Mouse (Mus musculus) cerebellum, adult 2 months (tissue): ENCODE results near the gene Tacr2. TPM values are rescaled to one million over a fixed set of nuclear protein-coding genes. Genes with fewer than 3 reads are reported as not detected.
A peak's percentile ranks its signal among the peaks of the same experiment; 100 is the strongest.

ENCODE experiments used
- DNase-seq, 2 experiments: peaks; one replicate each; pipeline ENCODE4 v3.0.0; 2021
- H3K27ac ChIP-seq: fragments of 200-500 bp; 2 replicates; pipeline ENCODE4 v1.5.1; 2012; ENCODE audit warnings: low read length, control low read depth, inconsistent platforms; ENCODE audit not compliant: insufficient read depth
- H3K27me3 ChIP-seq: fragments of 200-500 bp; 2 replicates; pipeline ENCODE4 v1.6.1; 2012; ENCODE audit warnings: inconsistent platforms, mild to moderate bottlenecking, low read length, moderate library complexity; ENCODE audit not compliant: control insufficient read depth, insufficient read depth
- H3K4me1 ChIP-seq: fragments of 200-500 bp; 2 replicates; pipeline ENCODE4 v1.6.1; 2011; ENCODE audit warnings: low read length; ENCODE audit not compliant: control insufficient read depth, insufficient read depth
- H3K4me3 ChIP-seq: fragments of 200-500 bp; replicated peaks from 2 replicates; pipeline ENCODE3; 2011; ENCODE audit warnings: mild to moderate bottlenecking, low read depth, low read length, control low read depth; ENCODE audit not compliant: insufficient read depth
- CTCF ChIP-seq: fragments of 200-500 bp; IDR thresholded peaks from 2 replicates; pipeline ENCODE4 v1.5.1; 2011; ENCODE audit warnings: low read depth, mild to moderate bottlenecking, control low read depth, low read length, moderate library complexity, borderline replicate concordance; ENCODE audit not compliant: insufficient read depth
- POLR2A ChIP-seq: fragments of 200-500 bp; IDR thresholded peaks from 2 replicates; pipeline ENCODE4 v1.6.1; 2011; ENCODE audit warnings: low read length, control low read depth, borderline replicate concordance; ENCODE audit not compliant: insufficient read depth
- WGBS: fragments of 180-500 bp; shearing (Covaris S2); methylation state at CpG from one replicate; pipeline ENCODE4 v1.1.7; 2018; 5-methylcytosine and 5-hydroxymethylcytosine counted together
- polyA plus RNA-seq: library from polyadenylated mRNA; depleted of rRNA; stranded (reverse); fragments of >200 nt; gene quantifications from 2 replicates; pipeline ENCODE4 v1.2.3, GENCODE M21; 2012

Gene Tacr2
- polyA plus RNA-seq, 1 experiment = 0.07 TPM

GRCm38 (mm10) chr10:62218044-62218788, 34.0 kb upstream of the Tacr2 start:
- H3K27me3 ChIP-seq = no peaks in the 10 kb centered on the region
- TF ChIP-seq CTCF (no peak), POLR2A (no peak)
- WGBS = 88% methylated on average over 19 of the region's 19 CpGs

GRCm38 (mm10) chr10:62218789-62219172, 33.5 kb upstream of the Tacr2 start:
- no peaks in the 10 kb centered on the region for H3K27me3 ChIP-seq
- no peak for DNase-seq
- no peak overlapping the region for H3K4me3 ChIP-seq
- peaks cover 21% of the 10 kb centered on the region for H3K4me1 ChIP-seq
- TF ChIP-seq POLR2A = no peak
- TF ChIP-seq CTCF = no peak
- 50% methylated on average over 7 of the region's 7 CpGs for WGBS
- H3K27ac ChIP-seq = peak overlapping the region; percentile 23; the same call in 1 of the 2 replicates

More at GRCm38 (mm10) chr10:62218044-62218788, 34.0 kb upstream of the Tacr2 start:
- no peak for DNase-seq
- Histone ChIP-seq H3K27ac (peak overlapping the region; percentile 23; the same call in 1 of the 2 replicates), H3K4me3 (no peak overlapping the region), H3K4me1 (peaks cover 21% of the 10 kb centered on the region)

DNA sequence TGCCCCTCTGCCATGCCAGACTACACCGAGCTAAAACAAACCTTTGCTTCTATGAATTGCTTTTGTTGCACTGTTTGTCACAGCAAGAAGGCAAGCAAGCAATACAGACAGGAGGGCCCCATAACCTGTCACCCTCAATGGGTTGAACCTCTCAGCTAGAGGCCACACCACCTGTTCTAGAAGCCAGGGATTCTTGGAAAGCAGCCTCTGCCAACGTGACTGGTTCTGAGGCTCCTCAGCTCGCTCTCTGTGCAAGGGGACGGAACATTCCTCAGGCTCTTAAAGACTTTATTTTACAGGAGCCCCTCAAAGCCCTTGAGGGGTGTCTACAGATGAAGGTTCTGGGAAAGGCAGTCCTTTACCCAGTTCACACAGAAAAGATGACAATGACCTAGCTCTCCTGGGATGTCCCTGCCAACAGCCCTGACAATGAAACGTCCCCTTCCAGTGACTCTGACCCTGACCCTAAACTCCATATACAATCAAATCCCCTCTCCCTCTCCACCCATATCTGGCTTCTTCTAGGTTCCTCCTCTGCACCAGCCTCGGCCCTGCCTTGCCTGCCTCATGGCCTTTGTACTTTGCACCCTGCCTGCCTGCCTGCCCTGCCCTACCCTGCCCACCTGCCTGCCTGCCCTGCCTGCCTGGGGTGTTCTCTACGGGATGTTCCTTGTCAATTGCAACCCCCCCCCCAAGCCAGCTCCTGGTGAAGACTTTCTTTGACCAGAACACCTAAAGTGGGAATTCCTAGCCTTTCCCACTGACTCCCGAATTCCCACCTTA, 31.3 kb upstream of the Tacr2 start:
- no peak for DNase-seq
- TF ChIP-seq CTCF (no peak), POLR2A (no peak)
- Histone ChIP-seq H3K4me3 (no peak overlapping the region), H3K27ac (no peak overlapping the region), H3K4me1 (peaks cover 21% of the 10 kb centered on the region), H3K27me3 (no peaks in the 10 kb centered on the region)
- WGBS = 66% methylated on average over 8 of the region's 8 CpGs

DNA sequence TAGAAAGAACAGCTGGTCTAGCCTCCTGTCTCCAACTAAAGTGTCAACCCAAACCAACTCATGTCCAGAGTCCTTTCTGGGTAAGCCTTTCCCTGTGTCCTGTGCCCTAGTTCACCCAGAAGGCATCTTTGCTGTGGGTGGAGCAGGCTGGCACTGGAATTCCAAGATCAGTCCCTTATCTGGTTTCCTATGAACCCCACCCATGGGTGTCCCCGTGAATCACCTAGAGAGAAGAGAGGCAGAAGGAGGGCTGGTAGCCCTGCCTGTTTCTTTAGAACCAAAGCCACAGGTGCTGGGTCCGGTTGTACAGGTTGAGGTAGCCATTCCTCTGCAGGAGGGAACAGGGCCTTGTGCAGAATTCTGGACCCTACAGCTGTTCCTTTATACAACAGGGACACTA, 30.6 kb upstream of the Tacr2 start:
- no peak overlapping the region for H3K4me3 ChIP-seq
- DNase-seq = no peak
- TF ChIP-seq CTCF (no peak), POLR2A (no peak)
- no peaks in the 10 kb centered on the region for H3K27me3 ChIP-seq
- peaks cover 17% of the 10 kb centered on the region for H3K4me1 ChIP-seq
- WGBS = 90% methylated on average over 2 of the region's 2 CpGs
- no peak overlapping the region for H3K27ac ChIP-seq

DNA sequence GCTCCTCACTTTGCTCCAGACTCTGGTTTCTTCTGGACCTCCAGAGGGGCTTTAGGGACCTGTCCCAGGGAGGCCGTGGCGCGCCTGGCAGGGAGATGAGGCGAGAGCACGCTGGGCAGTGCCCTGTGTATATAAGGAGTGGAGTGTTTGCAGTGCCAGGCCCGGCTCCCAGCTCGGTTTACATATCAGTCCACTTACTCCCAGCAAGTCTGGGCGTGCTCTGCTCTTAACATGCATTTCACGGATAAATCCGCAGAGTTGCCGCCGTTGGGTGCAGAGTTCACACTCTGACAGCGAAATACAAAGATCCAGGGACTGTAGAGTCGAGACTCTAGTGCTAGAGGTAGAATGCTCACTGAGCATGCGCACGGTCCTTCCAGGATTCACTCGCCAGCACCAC, 29.5 kb upstream of the Tacr2 start:
- H3K4me3 ChIP-seq = no peak overlapping the region
- TF ChIP-seq POLR2A (no peak), CTCF (no peak)
- WGBS = 89% methylated on average over 17 of the region's 17 CpGs
- H3K4me1 ChIP-seq = peaks cover 9% of the 10 kb centered on the region
- no peak for DNase-seq
- no peaks in the 10 kb centered on the region for H3K27me3 ChIP-seq
- no peak overlapping the region for H3K27ac ChIP-seq

- no peak for DNase-seq
- no peaks in the 10 kb centered on the region for H3K27me3 ChIP-seq
- WGBS = 85% methylated on average over 6 of the region's 6 CpGs
These were observed 28.0 kb upstream of the Tacr2 start for GRCm38 (mm10) chr10:62224231-62224630.

GRCm38 (mm10) chr10:62225839-62226238, 26.4 kb upstream of the Tacr2 start:
- Histone ChIP-seq H3K4me1 (peaks cover 16% of the 10 kb centered on the region), H3K4me3 (no peak overlapping the region), H3K27ac (no peak overlapping the region), H3K27me3 (no peaks in the 10 kb centered on the region)
- TF ChIP-seq POLR2A (no peak), CTCF (no peak)
- no peak for DNase-seq
- 94% methylated on average over 7 of the region's 7 CpGs for WGBS

More at GRCm38 (mm10) chr10:62224231-62224630, 28.0 kb upstream of the Tacr2 start:
- Histone ChIP-seq H3K4me1 (peaks cover 13% of the 10 kb centered on the region), H3K4me3 (no peak overlapping the region), H3K27ac (no peak overlapping the region)
- no peak for TF ChIP-seq POLR2A
- no peak for TF ChIP-seq CTCF

GRCm38 (mm10) chr10:62228126-62228525, 24.1 kb upstream of the Tacr2 start:
- peak; percentile 41 to 53 for DNase-seq
- H3K27me3 ChIP-seq = no peaks in the 10 kb centered on the region
- WGBS = 22% methylated on average over 6 of the region's 6 CpGs
- no peak for TF ChIP-seq CTCF
- TF ChIP-seq POLR2A = no peak
- H3K4me1 ChIP-seq = peaks cover 16% of the 10 kb centered on the region
- no peak overlapping the region for H3K4me3 ChIP-seq
- H3K27ac ChIP-seq = no peak overlapping the region
